Mouse (Mus musculus) Patski (cell line): ENCODE results near the gene Nr1i3. TPM values are rescaled to one million over a fixed set of nuclear protein-coding genes. Genes with fewer than 3 reads are reported as not detected.

Experiments used
- ATAC-seq: fragments of 100-300 bp; one replicate; pipeline ENCODE4 v1.8.0; 2021
- CTCF ChIA-PET: fragments of 350-600 bp; sonication (Branson Sonifier 250); formaldehyde crosslinking; loops from one replicate; lab custom pipeline; 2022; ENCODE audit warnings: inconsistent platforms; lab: Charles Lee
- POLR2A ChIA-PET: fragments of 350-600 bp; sonication (Branson Sonifier 250); formaldehyde crosslinking; loops from one replicate; lab custom pipeline; 2022; ENCODE audit warnings: antibody characterized with exemption, inconsistent platforms; lab: Charles Lee
- DNase-seq: peaks from one replicate; pipeline ENCODE4 v3.0.0-alpha.2; 2011; ENCODE audit warnings: low read depth, low spot score
- H3K27me3 ChIP-seq: fragments of 371-371 bp; one replicate; pipeline ENCODE4 v1.5.1; 2021
- CTCF ChIP-seq: fragments of 100-300 bp; IDR thresholded peaks from one replicate; pipeline ENCODE4 v1.5.1; 2021
- in situ Hi-C: fragments of 300-500 bp; cut with MboI; formaldehyde crosslinking; loops from 3 replicates; pipeline ENCODE4 v1.11.1; 2018; ENCODE audit warnings: low pct_unique_long_range_greater_than_20kb, mixed read lengths
- polyA plus RNA-seq: library from polyadenylated mRNA; unstranded; gene quantifications from one replicate; pipeline ENCODE4 v1.2.3, GENCODE M21; 2021

Nr1i3 gene
- polyA plus RNA-seq, 1 experiment from 2014 or later = 0.54 TPM

DNA sequence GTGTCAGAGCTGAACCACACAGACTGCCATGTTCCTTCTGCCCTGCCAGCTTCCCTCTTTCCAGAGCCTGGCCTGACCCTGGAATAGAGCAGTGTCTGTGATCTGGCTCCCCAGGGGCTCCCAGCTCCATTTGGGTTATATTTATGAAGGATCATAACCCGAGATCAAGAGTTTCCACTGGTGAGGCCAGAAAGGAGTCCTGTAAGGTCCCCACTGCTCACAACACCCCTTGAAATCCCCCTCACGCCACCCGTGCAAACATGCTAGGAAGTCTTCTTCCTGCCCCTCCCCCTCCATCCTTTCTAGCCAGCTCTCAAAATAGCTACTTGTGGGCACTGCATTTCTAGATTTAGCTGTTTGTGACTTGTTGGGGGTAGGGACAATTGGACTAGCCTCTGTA, 30.1 kb upstream of the Nr1i3 start:
- ChIA-PET POLR2A (no interaction called here), CTCF (interaction anchor here (0.8 to 2.0 kb wide), 9 partner anchors 8 to 37 kb away, joined by 3 to 9 read pairs (median 4); partner anchors contain the start of gene Pcp4l1)
- ATAC-seq = no peak
- no peak for TF ChIP-seq CTCF
- no peaks in the 10 kb centered on the region for H3K27me3 ChIP-seq
- in situ Hi-C loops = no loop called here
- DNase-seq = no peak

DNA sequence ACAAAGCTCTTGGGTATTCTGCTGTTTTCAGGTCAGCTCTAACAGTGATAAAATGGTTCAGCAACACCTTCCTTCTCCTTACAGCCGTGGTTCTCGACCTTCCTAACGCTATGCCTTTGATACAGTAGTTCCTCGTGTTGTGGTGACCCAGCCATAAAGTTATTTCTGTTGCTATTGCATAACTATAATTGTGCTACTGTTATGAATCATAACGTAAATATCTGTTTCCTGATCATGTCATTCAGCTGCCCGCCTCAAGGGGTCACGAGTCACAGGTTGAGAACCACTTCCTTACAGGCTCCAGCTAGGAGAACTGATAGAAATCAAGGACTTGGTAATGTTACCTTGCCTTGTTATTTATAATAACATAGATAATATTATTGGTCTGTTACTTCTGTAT, 29.5 kb upstream of the Nr1i3 start:
- in situ Hi-C loops = no loop called here
- DNase-seq = no peak
- ATAC-seq = no peak
- TF ChIP-seq CTCF = peak; percentile 47
- ChIA-PET POLR2A (no interaction called here), CTCF (interaction anchor here (0.8 to 2.0 kb wide), 10 partner anchors 9 to 37 kb away, joined by 3 to 9 read pairs (median 4); partner anchors contain the start of gene Pcp4l1)
- no peaks in the 10 kb centered on the region for H3K27me3 ChIP-seq

- ATAC-seq (no peak), DNase-seq (no peak)
- H3K27me3 ChIP-seq = no peaks in the 10 kb centered on the region
- in situ Hi-C loops = no loop called here
- POLR2A ChIA-PET = interaction anchor here (0.6 kb wide), 1 partner anchor 68 kb away, joined by 3 read pairs; no protein-coding TSS in a partner anchor
- TF ChIP-seq CTCF = no peak
- CTCF ChIA-PET = interaction anchor here (2.9 kb wide), 1 partner anchor 20 kb away, joined by 10 read pairs; no protein-coding TSS in a partner anchor
Observed at GRCm38 (mm10) chr1:171185655-171186054, 28.1 kb upstream of the Nr1i3 start.

GRCm38 (mm10) chr1:171187851-171188700, 25.7 kb upstream of the Nr1i3 start:
- POLR2A ChIA-PET = interaction anchor here (1.3 kb wide), 1 partner anchor 25 kb away, joined by 3 read pairs; the partner anchor contains the start of gene Nr1i3
- no peak for TF ChIP-seq CTCF
- in situ Hi-C loops = no loop called here
- DNase-seq (no peak), ATAC-seq (no peak)
- CTCF ChIA-PET = interaction anchor here (0.6 to 2.9 kb wide), 4 partner anchors 9 to 23 kb away, joined by 3 to 10 read pairs (median 4); no protein-coding TSS in a partner anchor
- no peaks in the 10 kb centered on the region for H3K27me3 ChIP-seq

DNA sequence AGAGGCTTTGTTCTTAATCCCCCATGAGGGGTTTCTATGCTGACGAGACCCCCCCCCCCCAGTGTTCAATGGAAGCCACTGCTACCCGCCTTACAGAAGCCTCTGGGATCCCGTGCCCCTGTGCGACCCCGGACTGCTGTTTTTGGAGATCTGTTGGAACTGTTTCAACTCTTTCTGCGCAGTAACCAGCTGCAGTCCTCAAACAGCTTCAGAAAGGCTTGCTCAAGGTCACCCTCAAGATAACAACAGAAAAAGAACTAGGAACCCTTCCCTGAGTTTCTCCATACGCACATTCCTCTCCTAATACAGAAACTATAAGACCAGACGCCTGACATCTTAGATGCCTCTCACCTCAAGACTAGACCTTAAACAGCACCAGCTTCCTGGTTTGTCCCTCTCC, 24.7 kb upstream of the Nr1i3 start:
- ChIA-PET POLR2A (interaction anchor here (1.3 kb wide), 1 partner anchor 24 kb away, joined by 3 read pairs; the partner anchor contains the start of gene Nr1i3), CTCF (interaction anchor here (0.6 to 1.8 kb wide), 6 partner anchors 10 to 31 kb away, joined by 3 to 6 read pairs (median 3); no protein-coding TSS in a partner anchor)
- DNase-seq (no peak), ATAC-seq (peak; percentile 14)
- H3K27me3 ChIP-seq = no peaks in the 10 kb centered on the region
- in situ Hi-C loops = no loop called here
- TF ChIP-seq CTCF = no peak

- TF ChIP-seq CTCF = no peak
- ATAC-seq (peak; percentile 74), DNase-seq (peak; percentile 96)
- in situ Hi-C loops = no loop called here
- no peaks in the 10 kb centered on the region for H3K27me3 ChIP-seq
- ChIA-PET POLR2A (interaction anchor here (0.6 to 1.3 kb wide), 2 partner anchors 24 to 61 kb away, joined by 3 to 7 read pairs; partner anchors contain the start of genes Adamts4 and Nr1i3), CTCF (interaction anchor here (1.0 to 1.8 kb wide), 7 partner anchors 9 to 31 kb away, joined by 3 to 6 read pairs (median 3); no protein-coding TSS in a partner anchor)
Observed at GRCm38 (mm10) chr1:171189476-171190114, 24.2 kb upstream of the Nr1i3 start.

DNA sequence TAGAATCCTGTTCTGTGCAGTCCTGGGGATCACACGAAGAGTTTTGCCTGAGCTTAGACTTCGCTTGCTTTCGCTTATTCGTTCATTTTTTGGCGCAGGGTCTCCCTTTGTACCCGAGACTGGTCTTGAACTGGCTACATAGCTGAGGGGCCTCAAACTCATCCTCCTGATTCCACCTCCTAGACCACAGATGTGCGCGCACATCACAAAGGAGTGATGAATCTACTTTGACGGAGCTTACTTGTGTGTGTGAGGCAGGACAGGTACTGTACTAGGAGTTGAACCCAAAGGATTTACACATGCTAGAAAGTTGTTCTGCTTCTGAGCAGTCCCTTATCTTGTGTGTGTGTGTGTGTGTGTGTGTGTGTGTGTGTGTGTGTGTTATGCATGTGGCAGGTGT, 22.9 kb upstream of the Nr1i3 start:
- in situ Hi-C loops = no loop called here
- ChIA-PET POLR2A (interaction anchor here (0.7 kb wide), 1 partner anchor 79 kb away, joined by 5 read pairs; the partner anchor contains the start of gene B4galt3), CTCF (interaction anchor here (1.5 to 1.8 kb wide), 3 partner anchors 15 to 30 kb away, joined by 3 to 6 read pairs (median 6); no protein-coding TSS in a partner anchor)
- DNase-seq (no peak), ATAC-seq (no peak)
- no peak for TF ChIP-seq CTCF
- no peaks in the 10 kb centered on the region for H3K27me3 ChIP-seq

DNA sequence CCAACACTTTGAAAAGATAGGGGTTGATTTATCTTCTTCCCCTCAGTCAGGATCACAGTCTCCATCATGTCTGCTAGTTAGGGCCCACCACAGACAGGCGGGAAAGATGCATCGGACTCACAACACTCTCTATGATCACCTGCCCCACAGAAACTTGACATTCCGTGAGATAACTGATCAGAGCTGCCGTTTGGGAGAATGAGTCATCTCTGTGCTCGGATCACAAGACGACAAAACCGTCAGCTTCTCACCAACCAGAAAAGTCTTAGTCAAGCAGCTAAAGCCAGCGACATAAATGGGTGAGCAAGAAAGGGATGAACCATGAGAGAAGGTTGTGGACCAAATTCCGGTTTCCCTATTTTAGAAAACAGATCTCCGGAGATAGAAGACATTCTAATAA, 21.5 kb upstream of the Nr1i3 start:
- no peaks in the 10 kb centered on the region for H3K27me3 ChIP-seq
- in situ Hi-C loops = no loop called here
- CTCF ChIA-PET = interaction anchor here (0.9 to 9.7 kb wide), 9 partner anchors 9 to 73 kb away, joined by 3 to 97 read pairs (median 6); partner anchors contain the start of gene Nr1i3
- no peak for ATAC-seq
- DNase-seq = no peak
- no peak for TF ChIP-seq CTCF
- POLR2A ChIA-PET = interaction anchor here (0.6 kb wide), 1 partner anchor 80 kb away, joined by 5 read pairs; no protein-coding TSS in a partner anchor

- ChIA-PET POLR2A (no interaction called here), CTCF (interaction anchor here (0.9 to 9.7 kb wide), 7 partner anchors 8 to 40 kb away, joined by 3 to 97 read pairs (median 6); partner anchors contain the start of gene Nr1i3)
- TF ChIP-seq CTCF = no peak
- ATAC-seq = peak; percentile 74
- H3K27me3 ChIP-seq = no peaks in the 10 kb centered on the region
- in situ Hi-C loops = no loop called here
- peak; percentile 94 for DNase-seq
Observed at GRCm38 (mm10) chr1:171193093-171193840, 20.5 kb upstream of the Nr1i3 start.
